Mouse (Mus musculus) lung, adult 2 months (tissue): ENCODE results near the gene Coro1c. TPM values are rescaled to one million over a fixed set of nuclear protein-coding genes. Genes with fewer than 3 reads are reported as not detected.
"Not testable (repeated sequence)": the region's sequence is repeated elsewhere in the genome, so short reads cannot be mapped to it uniquely, and the experiment has no call there.

Experiments
- DNase-seq: peaks from one replicate; pipeline ENCODE4 v3.0.0; 2022
- H3K4me1 ChIP-seq: fragments of 200-500 bp; 2 replicates; pipeline ENCODE4 v1.6.1; 2011; ENCODE audit warnings: low read length; ENCODE audit not compliant: control insufficient read depth, insufficient read depth
- H3K4me3 ChIP-seq: fragments of 200-500 bp; replicated peaks from 2 replicates; pipeline ENCODE3; 2011; ENCODE audit warnings: low read depth, mild to moderate bottlenecking, control low read depth, low read length; ENCODE audit errors: extremely low read depth
- CTCF ChIP-seq: fragments of 200-500 bp; IDR thresholded peaks from 2 replicates; pipeline ENCODE4 v1.5.1; 2011; ENCODE audit warnings: mild to moderate bottlenecking, low read length, control low read depth; ENCODE audit not compliant: insufficient read depth
- POLR2A ChIP-seq: fragments of 200-500 bp; IDR thresholded peaks from 2 replicates; pipeline ENCODE4 v1.6.1; 2011; ENCODE audit warnings: low read depth, mild to moderate bottlenecking, control low read depth, low read length, borderline replicate concordance; ENCODE audit errors: extremely low read depth
- WGBS: fragments of 180-500 bp; shearing (Covaris S2); methylation state at CpG from one replicate; pipeline ENCODE4 v1.1.7; 2018; 5-methylcytosine and 5-hydroxymethylcytosine counted together
- polyA plus RNA-seq: library from polyadenylated mRNA; depleted of rRNA; stranded (reverse); fragments of >200 nt; gene quantifications from 2 replicates; pipeline ENCODE4 v1.2.3, GENCODE M21; 2012

Coro1c gene
- polyA plus RNA-seq, 1 experiment: 104 TPM

DNA sequence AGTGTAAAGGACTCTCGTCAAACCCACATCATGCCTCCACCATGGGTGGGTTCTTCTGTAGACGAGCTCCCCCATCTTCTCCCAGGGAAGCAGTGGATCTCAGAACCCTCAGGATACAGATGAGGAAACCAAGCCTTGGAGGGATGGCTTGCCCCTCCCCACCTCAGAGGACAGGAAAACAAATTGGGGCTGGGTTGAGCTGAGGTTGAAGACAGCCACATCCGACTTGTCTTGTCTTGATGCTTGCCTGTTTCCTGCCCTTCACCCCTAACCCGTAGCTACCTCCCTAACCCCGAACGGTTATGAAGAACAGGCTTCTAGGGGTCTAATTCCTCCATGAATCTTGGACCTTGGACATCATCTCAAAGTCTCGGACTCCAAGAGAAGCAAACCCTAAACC is 83.0 kb downstream of the Coro1c start:
- Histone ChIP-seq H3K4me3 (no peak overlapping the region), H3K4me1 (no peaks in the 10 kb centered on the region)
- TF ChIP-seq CTCF (no peak), POLR2A (no peak)
- WGBS: 59% methylated on average over 7 of the region's 7 CpGs
- no peak for DNase-seq

DNA sequence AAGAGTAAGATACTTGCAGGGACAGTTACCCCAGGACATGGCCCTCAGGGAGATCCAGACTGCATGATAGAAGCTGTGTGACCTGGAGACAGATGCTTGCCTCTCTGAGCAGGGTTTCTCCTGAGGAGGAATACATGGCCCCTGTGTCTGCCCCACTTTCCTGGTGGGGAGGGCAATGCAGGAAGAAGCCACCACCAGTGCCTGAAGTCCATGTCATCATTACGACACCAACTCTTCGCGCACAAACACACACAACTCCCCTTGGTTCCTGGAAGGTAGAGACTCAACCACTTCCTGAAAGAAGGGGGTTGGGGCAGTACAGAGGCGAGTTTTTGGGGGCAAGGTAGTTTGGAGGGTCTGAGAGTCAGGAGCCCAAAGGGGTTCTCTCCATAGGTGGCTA is 84.3 kb downstream of the Coro1c start:
- WGBS: 66% methylated on average over 4 of the region's 4 CpGs
- TF ChIP-seq POLR2A: no peak
- TF ChIP-seq CTCF: no peak
- no peak overlapping the region for H3K4me3 ChIP-seq
- H3K4me1 ChIP-seq: no peaks in the 10 kb centered on the region
- DNase-seq: no peak

DNA sequence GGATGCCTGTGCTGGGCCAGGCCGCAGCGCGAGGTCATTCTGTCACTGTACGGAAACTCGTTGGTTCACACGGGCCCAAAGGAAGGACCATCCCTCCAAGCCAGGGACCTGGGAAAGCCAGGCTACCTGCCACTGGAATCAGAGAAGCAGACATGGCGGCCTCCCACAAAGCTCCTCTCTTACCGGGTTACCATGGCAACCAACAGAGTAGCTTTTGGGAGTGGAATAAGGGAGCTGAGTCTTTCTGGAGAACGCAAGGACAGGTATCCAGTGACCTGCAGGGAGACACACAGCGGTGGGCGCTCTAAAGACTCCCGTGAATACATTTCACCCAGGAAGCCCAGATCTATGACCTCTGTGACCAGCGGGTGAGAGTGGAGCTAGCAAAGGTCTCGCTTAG is 90.0 kb downstream of the Coro1c start:
- DNase-seq: no peak
- TF ChIP-seq POLR2A (no peak), CTCF (no peak)
- WGBS: 56% methylated on average over 14 of the region's 14 CpGs

DNA sequence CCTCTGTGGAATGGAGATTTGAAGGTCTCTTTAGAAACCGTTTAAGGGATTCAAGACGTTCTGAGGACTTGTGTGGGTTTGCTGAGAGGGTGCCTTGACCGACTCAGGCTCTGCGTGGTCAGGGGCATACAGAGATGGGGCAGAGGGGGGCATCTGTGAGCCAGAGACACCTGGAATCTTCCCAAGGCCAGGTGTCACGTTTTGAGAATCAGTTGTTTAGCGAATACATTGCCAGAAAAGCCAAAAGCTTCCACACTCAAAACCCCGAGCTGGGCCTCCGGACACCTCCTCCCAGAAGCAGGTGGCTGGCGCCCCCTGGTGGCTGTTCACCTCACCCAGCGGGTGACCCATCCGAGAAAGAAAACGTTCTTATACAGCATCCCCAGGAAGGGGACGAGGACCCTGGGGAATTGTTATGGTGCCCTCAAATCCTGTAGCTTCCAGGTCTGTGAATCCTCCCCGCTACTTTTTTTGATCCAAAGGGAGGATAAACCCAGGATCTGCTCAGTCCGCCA is 92.9 kb downstream of the Coro1c start:
- peak; percentile 63 for DNase-seq
- TF ChIP-seq CTCF (peak; percentile 73), POLR2A (no peak)
- Histone ChIP-seq H3K4me3 (no peak overlapping the region), H3K4me1 (no peaks in the 10 kb centered on the region)
- 13% methylated on average over 15 of the region's 15 CpGs for WGBS

More for the DNA sequence above, 90.0 kb downstream of the Coro1c start:
- Histone ChIP-seq H3K4me1 (no peaks in the 10 kb centered on the region), H3K4me3 (no peak overlapping the region)

DNA sequence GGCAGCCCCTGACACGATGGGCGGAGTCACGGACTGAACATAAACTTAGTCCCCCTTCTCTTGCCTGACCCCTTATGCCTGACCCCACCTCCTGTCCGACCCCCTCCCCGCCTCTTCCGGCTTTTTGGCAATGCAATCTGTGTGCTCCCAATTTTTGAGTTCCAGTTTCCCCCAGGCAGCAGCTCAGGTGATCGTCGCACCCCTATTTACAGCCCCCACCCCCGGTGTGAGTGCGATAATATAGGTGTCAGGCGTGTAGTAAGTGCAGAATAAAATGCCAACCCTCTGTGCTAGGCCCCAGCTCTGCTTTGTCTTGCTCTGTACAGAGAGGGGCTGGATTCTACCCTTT is 93.5 kb downstream of the Coro1c start:
- no peaks in the 10 kb centered on the region for H3K4me1 ChIP-seq
- 48% methylated on average over 11 of the region's 11 CpGs for WGBS
- TF ChIP-seq CTCF (no peak), POLR2A (no peak)
- H3K4me3 ChIP-seq: no peak overlapping the region
- no peak for DNase-seq

DNA sequence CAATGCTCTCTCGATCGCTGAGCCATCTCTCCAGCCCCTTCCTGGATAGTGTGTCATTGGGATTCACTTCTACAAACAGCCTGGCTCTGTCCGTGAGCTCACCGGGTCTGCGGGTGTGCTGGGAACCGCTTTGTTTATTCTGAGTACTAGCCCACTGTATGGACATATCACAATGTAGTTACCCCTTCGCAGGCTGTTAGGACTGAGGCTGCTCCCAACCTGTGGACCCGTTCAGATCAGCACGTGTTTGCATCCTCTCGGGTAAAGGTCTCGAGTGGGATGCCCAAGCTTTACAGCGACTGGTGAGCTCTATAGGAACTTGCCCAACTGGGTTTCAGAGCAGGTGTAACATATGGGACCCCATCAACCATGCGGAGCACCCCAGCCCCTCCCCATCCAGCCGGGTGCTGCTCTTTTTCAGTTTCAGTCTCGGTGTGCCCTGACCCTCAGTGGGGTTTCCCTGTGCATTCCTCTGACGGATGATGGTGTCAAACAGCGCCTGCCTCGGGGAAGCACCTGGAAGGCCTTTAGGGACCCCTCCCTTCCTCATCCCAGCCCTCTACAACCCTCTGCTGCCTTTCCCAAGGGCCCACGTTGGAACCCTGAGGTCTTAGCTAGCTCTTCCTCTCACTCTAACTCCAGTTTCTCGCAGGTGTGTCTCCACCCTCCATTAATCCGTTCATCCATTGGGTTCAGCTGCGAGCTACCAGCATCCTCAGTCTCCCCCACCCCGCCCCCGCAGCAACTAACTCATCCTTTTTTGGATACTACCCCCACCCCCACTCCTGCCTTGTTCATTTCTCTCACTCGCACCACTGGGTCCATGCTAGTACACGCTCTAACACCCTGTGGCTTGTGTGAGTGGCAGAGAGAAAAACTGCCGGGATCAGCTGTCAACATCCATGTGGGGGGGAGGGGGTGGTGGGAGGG is 94.2 kb downstream of the Coro1c start:
- no peak overlapping the region for H3K4me3 ChIP-seq
- H3K4me1 ChIP-seq: no peaks in the 10 kb centered on the region
- TF ChIP-seq POLR2A (no peak), CTCF (no peak)
- 29% methylated on average over 27 of the region's 27 CpGs for WGBS
- no peak for DNase-seq

DNA sequence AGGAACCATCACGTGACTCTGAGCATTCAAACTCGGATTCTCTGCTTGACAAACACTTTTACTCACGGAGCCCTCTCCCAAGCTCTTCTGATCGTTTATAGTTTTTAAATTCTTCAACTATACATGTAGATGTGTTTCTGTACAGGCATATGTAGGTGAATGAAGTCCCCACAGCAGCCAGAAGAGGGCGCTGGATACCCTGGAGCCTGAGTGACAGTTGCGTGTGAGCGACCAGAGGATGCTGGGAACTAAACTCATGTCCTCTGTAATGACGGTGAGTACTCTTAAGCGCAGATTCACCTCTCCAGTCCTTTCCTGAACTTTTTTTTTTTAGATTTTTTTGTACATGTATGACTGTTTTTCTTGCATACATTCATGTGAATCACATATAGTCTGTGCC is 95.0 kb downstream of the Coro1c start:
- DNase-seq: no peak
- H3K4me3 ChIP-seq: no peak overlapping the region
- H3K4me1 ChIP-seq: no peaks in the 10 kb centered on the region
- WGBS: 20% methylated on average over 9 of the region's 9 CpGs
- TF ChIP-seq POLR2A (no peak), CTCF (peak; percentile 27)

DNA sequence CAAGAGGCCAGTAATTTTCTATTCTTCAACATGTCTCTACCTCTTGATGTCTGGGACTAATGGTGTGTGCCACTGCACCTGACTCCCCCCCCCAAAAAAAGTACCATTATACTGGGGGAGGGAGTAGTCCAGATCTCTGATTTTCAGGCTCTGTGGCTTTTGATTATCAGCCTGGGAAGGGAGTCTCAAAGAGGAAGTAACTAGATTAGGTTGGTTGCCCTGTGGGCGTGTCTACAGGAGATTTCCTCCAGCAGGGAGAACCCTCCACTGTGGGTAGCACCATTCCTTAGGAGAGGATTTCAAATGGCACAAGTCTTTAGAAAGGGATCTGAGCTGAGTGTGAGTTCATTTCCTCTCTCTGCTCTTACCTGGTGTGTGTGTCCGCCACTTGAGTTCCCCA is 95.9 kb downstream of the Coro1c start:
- no peak for DNase-seq
- TF ChIP-seq CTCF: no peak
- TF ChIP-seq POLR2A: no peak
- Histone ChIP-seq H3K4me3 (no peak overlapping the region), H3K4me1 (no peaks in the 10 kb centered on the region; the same call in 1 of the 2 replicates)
- 80% methylated on average over 2 of the region's 2 CpGs for WGBS

DNA sequence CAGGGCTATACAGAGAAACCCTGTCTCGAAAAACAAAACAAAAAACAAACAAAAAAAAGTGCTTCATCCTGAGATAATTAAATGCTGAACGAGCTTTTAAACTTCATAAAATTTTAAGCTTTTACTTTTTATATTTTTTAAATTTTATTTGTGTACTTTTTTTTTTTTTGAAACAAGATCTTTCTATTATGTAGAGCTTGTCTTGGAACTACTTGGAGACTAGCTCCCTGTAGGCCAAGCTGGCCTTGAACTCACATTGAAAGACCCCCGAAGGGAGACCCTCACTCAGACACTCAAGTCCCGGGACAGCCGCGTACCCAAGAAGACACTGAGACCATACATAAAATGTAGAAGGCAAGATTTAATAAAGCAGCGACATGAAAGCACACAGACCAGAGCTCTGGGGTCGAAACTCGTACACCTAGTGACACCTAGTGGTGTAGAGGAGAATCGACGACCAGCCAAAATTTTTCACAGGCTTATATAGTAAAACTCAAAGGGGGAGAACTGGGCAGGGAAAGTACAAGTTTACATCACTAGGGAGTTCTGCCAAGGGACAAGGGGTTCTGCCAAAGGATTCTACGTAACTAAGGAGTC is 96.6 kb downstream of the Coro1c start:
- 17% methylated on average over 11 of the region's 12 CpGs for WGBS
- peak; percentile 3; the same call in 1 of the 2 replicates for TF ChIP-seq CTCF
- not testable (repeated sequence) for DNase-seq, H3K4me3 ChIP-seq, H3K4me1 ChIP-seq
